Mouse (Mus musculus) neural tube, embryonic 10.5 days (tissue): ENCODE data around the gene 9930111J21Rik1.
"Not testable (repeated sequence)": the region's sequence is repeated elsewhere in the genome, so short reads cannot be mapped to it uniquely, and the experiment has no call there.

Experiments
- DNase-seq: peaks from one replicate; pipeline ENCODE4 v3.0.0-alpha.2; 2017; ENCODE audit warnings: low spot score; ENCODE audit errors: extremely low spot score

The 9930111J21Rik1 gene

GRCm38 (mm10) chr11:48979251-48979650, at the start of gene 9930111J21Rik1:
Gene 9930111J21Rik1 (minus strand): TSS chr11:48979398.
- DNase-seq, result not testable (repeated sequence)

GRCm38 (mm10) chr11:49012074-49012473, 32.9 kb upstream of the 9930111J21Rik1 start:
- not testable (repeated sequence) for DNase-seq

GRCm38 (mm10) chr11:49006785-49007184, 27.6 kb upstream of the 9930111J21Rik1 start:
- DNase-seq, result not testable (repeated sequence)

- not testable (repeated sequence) for DNase-seq
These were observed 27.1 kb upstream of the 9930111J21Rik1 start for GRCm38 (mm10) chr11:49006317-49006716.

- DNase-seq, result not testable (repeated sequence)
These were observed 21.2 kb upstream of the 9930111J21Rik1 start for GRCm38 (mm10) chr11:49000411-49000810.

GRCm38 (mm10) chr11:48994018-48994417, 14.8 kb upstream of the 9930111J21Rik1 start, which contains the start of gene Tgtp1:
Gene Tgtp1 (minus strand): TSS chr11:48994172.
- not testable (repeated sequence) for DNase-seq

GRCm38 (mm10) chr11:48993296-48993695, 14.1 kb upstream of the 9930111J21Rik1 start:
- not testable (repeated sequence) for DNase-seq

GRCm38 (mm10) chr11:48991740-48992520, 12.7 kb upstream of the 9930111J21Rik1 start, which contains the start of gene Gm12185:
Gene Gm12185 (minus strand): TSS chr11:48992226.
- not testable (repeated sequence) for DNase-seq

GRCm38 (mm10) chr11:48989981-48990380, 10.8 kb upstream of the 9930111J21Rik1 start:
- DNase-seq, result not testable (repeated sequence)

GRCm38 (mm10) chr11:48988219-48988618, 9.0 kb upstream of the 9930111J21Rik1 start:
- not testable (repeated sequence) for DNase-seq

- not testable (repeated sequence) for DNase-seq
These were observed 3.6 kb upstream of the 9930111J21Rik1 start for GRCm38 (mm10) chr11:48982848-48983247.

GRCm38 (mm10) chr11:48980052-48980451, 854 bp upstream of the 9930111J21Rik1 start:
- not testable (repeated sequence) for DNase-seq

- not testable (repeated sequence) for DNase-seq
These were observed 808 bp downstream of the 9930111J21Rik1 start, which contains the start of gene Olfr56 for GRCm38 (mm10) chr11:48978240-48978939. Gene Olfr56 (plus strand): TSS chr11:48978889.

- not testable (repeated sequence) for DNase-seq
These were observed 4.5 kb downstream of the 9930111J21Rik1 start for GRCm38 (mm10) chr11:48974686-48975085.

- not testable (repeated sequence) for DNase-seq
These were observed 33.1 kb downstream of the 9930111J21Rik1 start, which contains the start of gene Psme2b for GRCm38 (mm10) chr11:48946090-48946489. Gene Psme2b (minus strand): TSS chr11:48946190.

GRCm38 (mm10) chr11:48939286-48939685, 39.9 kb downstream of the 9930111J21Rik1 start:
- DNase-seq, result not testable (repeated sequence)

GRCm38 (mm10) chr11:48935291-48935690, 43.9 kb downstream of the 9930111J21Rik1 start:
- not testable (repeated sequence) for DNase-seq

GRCm38 (mm10) chr11:48933923-48934322, 45.3 kb downstream of the 9930111J21Rik1 start:
- DNase-seq, result not testable (repeated sequence)

- DNase-seq, result not testable (repeated sequence)
These were observed 45.8 kb downstream of the 9930111J21Rik1 start for GRCm38 (mm10) chr11:48933422-48933821.

- not testable (repeated sequence) for DNase-seq
These were observed 51.1 kb downstream of the 9930111J21Rik1 start for GRCm38 (mm10) chr11:48928068-48928467.

GRCm38 (mm10) chr11:48926437-48926836, 52.8 kb downstream of the 9930111J21Rik1 start:
- DNase-seq, result not testable (repeated sequence)

GRCm38 (mm10) chr11:48923818-48924217, 55.4 kb downstream of the 9930111J21Rik1 start:
- DNase-seq, result not testable (repeated sequence)
